Mouse (Mus musculus): ENCODE data around the gene Atp8a2. TPM values are rescaled to one million over a fixed set of nuclear protein-coding genes. Genes with fewer than 3 reads are reported as not detected.

The Atp8a2 gene
- polyA plus RNA-seq, 1 experiment from 2014 or later: 4.2 TPM

GRCm38 (mm10) chr14:59630096-59630495, 566.9 kb downstream of the Atp8a2 start:
- Histone ChIP-seq H3K27me3 (ENCODE audit: control insufficient read depth, insufficient read depth, low read length) (no peaks in the 10 kb centered on the region), H3K4me1 (ENCODE audit: control insufficient read depth, insufficient read depth, low read length) (no peaks in the 10 kb centered on the region; the same call in 1 of the 2 replicates), H3K36me3 (replicated peaks; ENCODE audit: control insufficient read depth, insufficient read depth, low read depth, low read length) (no peaks in the 10 kb centered on the region; the same call in 1 of the 2 replicates), H3K9me3 (replicated peaks; ENCODE audit: control insufficient read depth, low read length) (no peaks in the 10 kb centered on the region), H3K9ac (replicated peaks; ENCODE audit: low read length) (no peak overlapping the region), H3K4me3 (ENCODE audit: low read depth, low read length) (no peak overlapping the region), H3K27ac (replicated peaks; ENCODE audit: low read depth, low read length) (no peak overlapping the region), H3K4me2 (ENCODE audit: low read depth, low read length) (no peak overlapping the region)
- WGBS: 88% methylated on average over 9 of the region's 9 CpGs
- no peak for DNase-seq (ENCODE audit: low spot score)
- no peak for ATAC-seq (replicated peaks; ENCODE audit: insufficient number of reproducible peaks, low FRiP score, low TSS enrichment, low read depth)

- ATAC-seq (replicated peaks; ENCODE audit: insufficient number of reproducible peaks, low FRiP score, low TSS enrichment, low read depth) (no peak), DNase-seq (ENCODE audit: low spot score) (no peak)
- WGBS: 88% methylated on average over 15 of the region's 15 CpGs
- no peak overlapping the region for H3K4me2 ChIP-seq (ENCODE audit: low read depth, low read length)
- H3K27me3 ChIP-seq (ENCODE audit: control insufficient read depth, insufficient read depth, low read length): no peaks in the 10 kb centered on the region
- no peaks in the 10 kb centered on the region; the same call in 1 of the 2 replicates for H3K4me1 ChIP-seq (ENCODE audit: control insufficient read depth, insufficient read depth, low read length)
- H3K9me3 ChIP-seq (replicated peaks; ENCODE audit: control insufficient read depth, low read length): no peaks in the 10 kb centered on the region
- no peak overlapping the region for H3K4me3 ChIP-seq (ENCODE audit: low read depth, low read length)
- no peak overlapping the region for H3K9ac ChIP-seq (replicated peaks; ENCODE audit: low read length)
- H3K27ac ChIP-seq (replicated peaks; ENCODE audit: low read depth, low read length): no peak overlapping the region
- H3K36me3 ChIP-seq (replicated peaks; ENCODE audit: control insufficient read depth, insufficient read depth, low read depth, low read length): no peaks in the 10 kb centered on the region; the same call in 1 of the 2 replicates
These were observed 567.7 kb downstream of the Atp8a2 start for GRCm38 (mm10) chr14:59629308-59629707.

GRCm38 (mm10) chr14:59627823-59628222, 569.2 kb downstream of the Atp8a2 start:
- no peaks in the 10 kb centered on the region for H3K9me3 ChIP-seq (replicated peaks; ENCODE audit: control insufficient read depth, low read length)
- DNase-seq (ENCODE audit: low spot score) (peak; percentile 67), ATAC-seq (replicated peaks; ENCODE audit: insufficient number of reproducible peaks, low FRiP score, low TSS enrichment, low read depth) (no peak)
- H3K27me3 ChIP-seq (ENCODE audit: control insufficient read depth, insufficient read depth, low read length): no peaks in the 10 kb centered on the region; the same call in 1 of the 2 replicates
- 20% methylated on average over 7 of the region's 7 CpGs for WGBS
- no peaks in the 10 kb centered on the region; the same call in 1 of the 2 replicates for H3K4me1 ChIP-seq (ENCODE audit: control insufficient read depth, insufficient read depth, low read length)
- no peak overlapping the region for H3K27ac ChIP-seq (replicated peaks; ENCODE audit: low read depth, low read length)
- peak overlapping the region; percentile 65 for H3K4me3 ChIP-seq (ENCODE audit: low read depth, low read length)
- no peaks in the 10 kb centered on the region; the same call in 1 of the 2 replicates for H3K36me3 ChIP-seq (replicated peaks; ENCODE audit: control insufficient read depth, insufficient read depth, low read depth, low read length)
- peak overlapping the region; percentile 82 for H3K4me2 ChIP-seq (ENCODE audit: low read depth, low read length)
- peak overlapping the region; percentile 40 for H3K9ac ChIP-seq (replicated peaks; ENCODE audit: low read length)

GRCm38 (mm10) chr14:59627142-59627680, 569.8 kb downstream of the Atp8a2 start:
- H3K36me3 ChIP-seq (replicated peaks; ENCODE audit: control insufficient read depth, insufficient read depth, low read depth, low read length): no peaks in the 10 kb centered on the region; the same call in 1 of the 2 replicates
- peak overlapping the region; percentile 75 for H3K9ac ChIP-seq (replicated peaks; ENCODE audit: low read length)
- no peaks in the 10 kb centered on the region for H3K9me3 ChIP-seq (replicated peaks; ENCODE audit: control insufficient read depth, low read length)
- no peaks in the 10 kb centered on the region; the same call in 1 of the 2 replicates for H3K4me1 ChIP-seq (ENCODE audit: control insufficient read depth, insufficient read depth, low read length)
- WGBS: 13% methylated on average over 9 of the region's 9 CpGs
- DNase-seq (ENCODE audit: low spot score): no peak
- no peak for ATAC-seq (replicated peaks; ENCODE audit: insufficient number of reproducible peaks, low FRiP score, low TSS enrichment, low read depth)
- H3K4me3 ChIP-seq (ENCODE audit: low read depth, low read length): peak overlapping the region; percentile 65
- H3K27ac ChIP-seq (replicated peaks; ENCODE audit: low read depth, low read length): no peak overlapping the region
- no peaks in the 10 kb centered on the region; the same call in 1 of the 2 replicates for H3K27me3 ChIP-seq (ENCODE audit: control insufficient read depth, insufficient read depth, low read length)
- peak overlapping the region; percentile 82 for H3K4me2 ChIP-seq (ENCODE audit: low read depth, low read length)

GRCm38 (mm10) chr14:59626711-59627110, 570.3 kb downstream of the Atp8a2 start:
- DNase-seq (ENCODE audit: low spot score): no peak
- peak overlapping the region; percentile 65 for H3K4me3 ChIP-seq (ENCODE audit: low read depth, low read length)
- no peaks in the 10 kb centered on the region; the same call in 1 of the 2 replicates for H3K36me3 ChIP-seq (replicated peaks; ENCODE audit: control insufficient read depth, insufficient read depth, low read depth, low read length)
- H3K27me3 ChIP-seq (ENCODE audit: control insufficient read depth, insufficient read depth, low read length): no peaks in the 10 kb centered on the region; the same call in 1 of the 2 replicates
- 12% methylated on average over 8 of the region's 8 CpGs for WGBS
- no peaks in the 10 kb centered on the region; the same call in 1 of the 2 replicates for H3K4me1 ChIP-seq (ENCODE audit: control insufficient read depth, insufficient read depth, low read length)
- peak overlapping the region; percentile 82 for H3K4me2 ChIP-seq (ENCODE audit: low read depth, low read length)
- ATAC-seq (replicated peaks; ENCODE audit: insufficient number of reproducible peaks, low FRiP score, low TSS enrichment, low read depth): no peak
- no peak overlapping the region for H3K27ac ChIP-seq (replicated peaks; ENCODE audit: low read depth, low read length)
- peak overlapping the region; percentile 75 for H3K9ac ChIP-seq (replicated peaks; ENCODE audit: low read length)
- no peaks in the 10 kb centered on the region for H3K9me3 ChIP-seq (replicated peaks; ENCODE audit: control insufficient read depth, low read length)

GRCm38 (mm10) chr14:59625806-59626364, 571.1 kb downstream of the Atp8a2 start:
- H3K4me1 ChIP-seq (ENCODE audit: control insufficient read depth, insufficient read depth, low read length): no peaks in the 10 kb centered on the region; the same call in 1 of the 2 replicates
- H3K9me3 ChIP-seq (replicated peaks; ENCODE audit: control insufficient read depth, low read length): no peaks in the 10 kb centered on the region
- no peaks in the 10 kb centered on the region; the same call in 1 of the 2 replicates for H3K27me3 ChIP-seq (ENCODE audit: control insufficient read depth, insufficient read depth, low read length)
- under 1% methylated on average over 51 of the region's 51 CpGs for WGBS
- peak overlapping the region; percentile 82 for H3K4me2 ChIP-seq (ENCODE audit: low read depth, low read length)
- ATAC-seq (replicated peaks; ENCODE audit: insufficient number of reproducible peaks, low FRiP score, low TSS enrichment, low read depth) (0 out of 2 replicates have a peak, but pooled peaks have one; percentile 7), DNase-seq (ENCODE audit: low spot score) (peak; percentile 71)
- no peaks in the 10 kb centered on the region; the same call in 1 of the 2 replicates for H3K36me3 ChIP-seq (replicated peaks; ENCODE audit: control insufficient read depth, insufficient read depth, low read depth, low read length)
- peak overlapping the region; percentile 75 for H3K9ac ChIP-seq (replicated peaks; ENCODE audit: low read length)
- peak overlapping the region; percentile 69 for H3K27ac ChIP-seq (replicated peaks; ENCODE audit: low read depth, low read length)
- peak overlapping the region; percentile 65 for H3K4me3 ChIP-seq (ENCODE audit: low read depth, low read length)

GRCm38 (mm10) chr14:59625158-59625805, 571.7 kb downstream of the Atp8a2 start, which contains the start of gene Shisa2:
Gene Shisa2 (plus strand): TSS chr14:59625308.
- H3K27me3 ChIP-seq (ENCODE audit: control insufficient read depth, insufficient read depth, low read length): no peaks in the 10 kb centered on the region; the same call in 1 of the 2 replicates
- H3K4me2 ChIP-seq (ENCODE audit: low read depth, low read length): peak within 1 kb of the TSS; percentile 82
- DNase-seq (ENCODE audit: low spot score): peak; percentile 93
- ATAC-seq (replicated peaks; ENCODE audit: insufficient number of reproducible peaks, low FRiP score, low TSS enrichment, low read depth): peak; percentile 92
- no peaks in the 10 kb centered on the region; the same call in 1 of the 2 replicates for H3K4me1 ChIP-seq (ENCODE audit: control insufficient read depth, insufficient read depth, low read length)
- H3K4me3 ChIP-seq (ENCODE audit: low read depth, low read length): peak within 1 kb of the TSS; percentile 65
- H3K27ac ChIP-seq (replicated peaks; ENCODE audit: low read depth, low read length): peak within 1 kb of the TSS; percentile 69
- peak within 1 kb of the TSS; percentile 75 for H3K9ac ChIP-seq (replicated peaks; ENCODE audit: low read length)
- 1% methylated on average over 61 of the region's 65 CpGs for WGBS
- H3K36me3 ChIP-seq (replicated peaks; ENCODE audit: control insufficient read depth, insufficient read depth, low read depth, low read length): no peaks in the 10 kb centered on the region; the same call in 1 of the 2 replicates
- no peaks in the 10 kb centered on the region for H3K9me3 ChIP-seq (replicated peaks; ENCODE audit: control insufficient read depth, low read length)
